Mouse (Mus musculus): ENCODE results near the gene Ms4a18. TPM values are rescaled to one million over a fixed set of nuclear protein-coding genes. Genes with fewer than 3 reads are reported as not detected.
A peak's percentile ranks its signal among the peaks of the same experiment; 100 is the strongest.
"Not testable (repeated sequence)": the region's sequence is repeated elsewhere in the genome, so short reads cannot be mapped to it uniquely, and the experiment has no call there.

Ms4a18 gene
- not detected for total RNA-seq (2021)

DNA sequence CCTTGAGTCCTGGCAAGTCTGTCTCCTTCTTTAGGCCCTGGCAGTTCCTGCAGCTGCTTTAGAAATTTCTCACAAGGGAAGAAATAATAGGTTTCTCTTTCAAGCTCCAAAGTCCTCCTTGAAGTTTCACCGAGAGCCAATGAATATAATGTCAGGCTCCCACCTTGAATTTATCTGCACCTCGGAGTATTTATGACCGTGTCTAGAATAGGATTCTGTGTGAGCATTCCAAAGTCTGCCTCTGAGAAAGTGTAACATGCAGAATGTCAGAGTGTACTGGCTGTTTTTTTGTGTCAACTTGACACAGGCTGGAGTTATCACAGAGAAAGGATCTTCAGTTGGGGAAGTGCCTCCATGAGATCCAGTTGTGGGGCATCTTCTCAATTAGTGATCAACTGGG, at the start of gene Ms4a18:
Gene Ms4a18, minus strand, starts transcription at position 141 of the 400 bp plus-strand sequence.
- no peak for DNase-seq

GRCm38 (mm10) chr19:11065202-11065875, 47.5 kb upstream of the Ms4a18 start:
- DNase-seq: no peak

GRCm38 (mm10) chr19:11060900-11061299, 43.1 kb upstream of the Ms4a18 start:
- DNase-seq: no peak

DNA sequence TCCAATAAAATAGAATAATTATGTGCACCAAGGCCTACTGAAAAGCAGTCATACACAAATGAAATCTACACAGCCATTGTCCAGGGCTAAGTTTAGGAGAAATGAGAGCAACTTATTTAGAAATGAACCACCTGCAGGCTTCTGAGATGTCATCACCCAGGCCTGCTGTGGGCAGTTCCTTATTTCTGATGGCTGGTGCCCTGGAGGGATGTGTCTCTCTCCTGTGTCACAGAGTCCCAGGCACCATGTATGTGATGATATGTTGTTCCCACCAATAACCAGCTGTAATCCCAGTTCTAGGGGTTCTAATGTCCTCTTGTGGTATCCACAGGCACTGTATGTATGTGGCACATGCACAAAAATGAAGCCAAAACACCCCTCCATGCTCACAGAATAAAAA, 42.1 kb upstream of the Ms4a18 start:
- DNase-seq: no peak

DNA sequence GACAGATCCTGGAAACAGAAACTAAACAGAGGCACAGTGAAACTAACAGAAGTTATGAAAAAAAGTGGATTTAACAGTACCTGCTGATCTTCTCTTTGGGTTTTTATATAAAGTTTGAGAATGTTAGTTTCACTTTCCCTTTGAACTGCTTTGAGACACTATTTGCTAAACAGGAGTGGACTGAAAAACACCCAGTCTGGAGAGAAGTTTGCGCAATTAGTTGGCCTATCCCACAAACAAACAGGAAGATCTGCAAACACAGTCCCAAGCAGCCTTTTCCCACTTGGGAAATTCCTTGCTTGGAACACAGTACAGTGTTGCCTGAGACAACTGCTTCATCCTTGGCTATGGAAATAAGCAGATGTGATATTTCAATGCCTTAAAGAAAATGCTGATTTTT, 37.9 kb upstream of the Ms4a18 start:
- DNase-seq: not testable (repeated sequence)

DNA sequence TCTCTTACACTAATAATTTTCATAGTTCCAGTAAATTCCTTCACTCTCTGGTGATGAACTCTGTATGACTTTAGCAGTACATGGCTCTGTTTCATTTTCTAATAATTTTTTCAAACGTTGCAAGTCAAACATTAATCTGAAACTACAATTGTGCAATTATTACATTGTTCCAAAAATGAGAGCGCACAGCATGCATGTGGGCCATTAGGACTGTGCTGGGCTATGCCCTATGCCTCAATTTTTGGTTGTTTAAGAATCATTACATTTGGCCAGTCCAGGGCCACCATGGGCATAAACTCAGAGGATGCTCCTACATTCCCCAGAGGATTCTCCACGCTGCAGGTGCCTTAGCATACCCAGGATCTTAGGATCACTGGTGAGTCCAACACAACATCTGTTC, 35.4 kb upstream of the Ms4a18 start:
- no peak for DNase-seq

DNA sequence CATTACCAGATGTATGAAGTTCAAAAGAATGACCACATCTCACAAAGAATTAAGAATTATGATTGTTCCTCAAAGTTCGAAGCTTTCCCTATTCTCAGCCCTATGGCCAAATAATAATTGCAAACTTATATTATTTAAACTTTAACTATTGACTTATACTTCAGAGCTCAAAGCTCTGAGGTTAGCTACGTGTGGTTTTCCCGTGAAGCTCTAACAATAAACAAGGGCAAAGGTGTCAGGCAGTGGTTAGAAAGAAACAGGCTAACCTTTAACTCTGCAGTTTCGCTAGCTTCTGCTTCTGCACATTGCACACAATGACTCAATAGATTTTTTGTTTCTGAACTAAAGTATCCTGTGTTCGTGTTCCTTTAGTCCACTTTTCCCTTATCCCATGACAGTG, 35.0 kb upstream of the Ms4a18 start:
- no peak for DNase-seq

DNA sequence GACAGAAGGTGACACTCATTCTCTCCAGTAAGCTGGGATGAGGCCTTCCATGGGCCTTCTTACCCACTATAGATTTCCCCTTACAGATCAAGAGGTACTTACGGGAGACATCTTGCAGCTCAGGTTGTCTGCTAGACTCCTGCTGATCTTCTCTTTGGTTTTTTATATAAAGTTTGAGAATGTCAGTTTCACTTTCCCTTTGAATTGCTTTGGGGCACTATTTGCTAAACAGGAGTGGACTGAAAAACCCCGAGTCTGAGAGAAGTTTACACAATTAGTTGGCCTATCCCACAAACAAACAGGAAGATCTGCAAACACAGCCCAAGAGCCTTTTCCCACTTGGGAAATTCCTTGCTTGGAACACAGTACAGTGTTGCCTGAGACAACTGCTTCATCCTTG, 32.5 kb upstream of the Ms4a18 start:
- DNase-seq: no peak

DNA sequence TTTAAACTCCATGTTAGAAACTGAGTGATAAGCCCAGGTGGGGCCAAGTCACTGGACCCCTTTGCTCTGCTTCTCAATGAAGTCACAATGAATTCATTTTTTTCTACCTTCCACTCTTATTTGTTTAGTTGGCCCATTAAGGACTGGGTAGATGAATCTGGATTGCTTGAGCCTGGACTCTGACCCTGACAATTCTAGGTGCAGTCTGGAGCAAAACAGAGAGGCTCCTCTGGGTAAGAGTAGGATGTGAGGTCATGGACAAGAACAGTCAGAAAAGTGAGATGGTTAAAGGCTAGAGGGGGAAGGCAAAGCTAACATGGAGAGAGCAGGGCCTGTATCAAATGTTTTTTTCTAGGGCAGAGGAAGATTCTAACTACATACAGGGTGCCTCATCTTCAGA, 31.6 kb upstream of the Ms4a18 start:
- DNase-seq: no peak

- no peak for DNase-seq
Observed at GRCm38 (mm10) chr19:11048503-11048902, 30.7 kb upstream of the Ms4a18 start.

GRCm38 (mm10) chr19:11048009-11048408, 30.2 kb upstream of the Ms4a18 start:
- no peak for DNase-seq

DNA sequence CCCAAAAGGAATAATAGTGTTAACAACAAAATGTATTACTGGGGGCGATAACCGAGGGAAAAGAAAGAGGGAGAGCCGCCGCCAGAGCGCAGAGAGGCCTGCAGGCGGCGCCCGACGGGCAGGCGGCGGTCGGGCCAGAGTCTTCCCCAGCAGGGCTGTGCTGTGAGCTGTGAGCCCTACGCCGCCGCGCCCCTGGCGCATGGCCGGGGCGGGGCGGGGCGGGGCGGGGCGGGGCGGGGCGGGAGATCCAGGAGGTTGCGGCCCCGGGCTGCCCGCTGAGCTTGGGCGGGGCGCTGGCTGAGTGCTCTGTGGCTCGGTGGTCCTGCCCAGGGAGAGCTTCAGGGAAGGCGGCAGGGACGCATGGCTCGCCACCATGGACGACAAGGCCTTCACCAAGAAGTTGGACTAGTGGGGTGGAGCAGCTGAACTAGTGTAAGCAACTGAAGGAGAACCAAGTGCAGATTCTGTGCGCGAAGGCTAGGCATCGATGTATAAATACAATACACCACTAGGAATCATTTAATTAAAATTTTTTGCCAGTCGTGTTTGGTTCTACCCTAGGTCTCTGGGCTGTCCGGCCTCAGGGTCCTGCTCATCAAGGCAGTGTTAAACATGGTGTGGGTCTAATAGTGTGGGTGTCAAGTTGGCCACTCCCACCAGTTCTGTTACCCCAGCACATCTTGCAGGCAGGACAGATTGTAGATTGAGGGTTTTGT, 27.3 kb upstream of the Ms4a18 start:
- peak; percentile 10 to 22 for DNase-seq

DNA sequence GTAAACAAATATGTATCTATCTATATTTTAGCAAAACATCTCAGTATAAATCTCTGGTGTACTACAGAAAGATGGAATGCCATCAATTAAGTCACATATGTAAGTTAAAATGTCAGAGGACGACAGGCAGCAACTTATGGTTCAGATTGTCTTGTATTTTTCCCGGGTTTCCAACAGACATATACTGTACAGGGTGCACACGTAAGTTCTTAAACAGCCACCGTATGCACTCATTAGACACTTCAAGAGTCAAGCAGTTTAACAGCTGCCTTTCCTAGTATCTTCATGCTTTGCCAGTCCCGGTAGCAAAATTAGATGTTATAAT, 26.8 kb upstream of the Ms4a18 start:
- no peak for DNase-seq

GRCm38 (mm10) chr19:11037570-11037969, 19.7 kb upstream of the Ms4a18 start:
- DNase-seq: no peak

GRCm38 (mm10) chr19:11022382-11022781, 4.6 kb upstream of the Ms4a18 start:
- DNase-seq: no peak

GRCm38 (mm10) chr19:11017251-11017650, 580 bp downstream of the Ms4a18 start:
- no peak for DNase-seq

DNA sequence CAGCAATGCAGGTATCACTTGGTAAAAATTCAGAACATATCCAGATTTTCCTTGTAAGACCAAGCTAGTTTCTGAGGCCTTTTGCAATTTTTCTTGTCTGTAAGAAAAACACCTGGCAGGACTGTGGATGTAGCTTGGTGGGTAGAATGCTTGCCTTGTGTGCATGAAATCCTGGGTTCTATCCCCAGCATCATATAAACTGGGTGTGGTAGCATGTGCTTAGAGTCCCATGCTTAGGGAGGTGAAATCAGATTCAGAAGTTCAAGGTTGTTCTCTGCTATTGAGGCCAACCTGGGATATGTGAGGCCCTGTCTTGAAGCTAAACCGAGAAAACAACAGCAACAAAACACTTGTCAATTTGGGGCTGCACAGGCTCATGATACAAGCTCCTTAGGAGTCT, 1.8 kb downstream of the Ms4a18 start:
- DNase-seq: no peak

- DNase-seq: no peak
Observed at GRCm38 (mm10) chr19:11015468-11015867, 2.4 kb downstream of the Ms4a18 start.

GRCm38 (mm10) chr19:10993150-10993549, 24.7 kb downstream of the Ms4a18 start, which contains the start of gene Ms4a15:
TSS of gene Ms4a15 (minus strand) at chr19:10993250.
- no peak for DNase-seq

DNA sequence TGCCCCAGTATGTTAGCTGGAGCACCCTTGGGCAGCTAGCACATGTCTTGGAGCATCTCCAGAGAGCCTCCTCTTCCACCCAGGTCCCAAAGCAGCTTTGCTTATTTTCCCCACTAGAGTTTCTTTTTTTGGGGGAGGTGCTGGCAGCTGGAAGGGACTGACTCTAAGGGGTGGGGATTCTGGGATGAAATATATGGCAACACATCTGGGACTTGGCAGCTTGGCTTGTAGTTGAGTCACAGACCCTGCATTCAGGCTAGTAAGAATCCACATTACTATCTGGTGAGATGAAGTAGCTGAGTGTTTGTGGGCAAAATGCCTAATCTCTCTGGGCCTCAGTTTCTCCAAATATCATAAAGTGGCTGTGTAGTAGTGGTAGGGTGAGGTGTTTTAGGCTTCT, 25.9 kb downstream of the Ms4a18 start:
- no peak for DNase-seq

DNA sequence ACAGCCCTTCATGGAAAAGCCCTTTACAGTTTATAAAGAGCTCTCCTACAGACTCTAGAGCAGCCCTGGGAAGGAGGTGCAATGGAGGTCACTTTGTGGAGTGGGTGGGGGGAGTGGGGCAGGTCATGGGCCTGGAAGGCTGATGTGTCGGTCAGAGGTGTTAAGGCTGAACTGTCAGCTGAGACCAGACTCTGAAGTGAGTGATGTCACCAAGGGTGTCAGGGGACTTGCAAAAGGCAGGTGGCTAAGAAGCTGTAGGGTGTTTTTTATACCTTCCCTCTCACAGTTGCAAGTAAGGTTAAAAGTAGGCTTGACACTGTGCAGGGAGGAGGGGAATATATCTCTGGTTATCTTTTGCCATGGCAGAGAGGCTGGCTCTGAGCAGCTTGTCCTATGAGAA, 27.1 kb downstream of the Ms4a18 start:
- DNase-seq: no peak

DNA sequence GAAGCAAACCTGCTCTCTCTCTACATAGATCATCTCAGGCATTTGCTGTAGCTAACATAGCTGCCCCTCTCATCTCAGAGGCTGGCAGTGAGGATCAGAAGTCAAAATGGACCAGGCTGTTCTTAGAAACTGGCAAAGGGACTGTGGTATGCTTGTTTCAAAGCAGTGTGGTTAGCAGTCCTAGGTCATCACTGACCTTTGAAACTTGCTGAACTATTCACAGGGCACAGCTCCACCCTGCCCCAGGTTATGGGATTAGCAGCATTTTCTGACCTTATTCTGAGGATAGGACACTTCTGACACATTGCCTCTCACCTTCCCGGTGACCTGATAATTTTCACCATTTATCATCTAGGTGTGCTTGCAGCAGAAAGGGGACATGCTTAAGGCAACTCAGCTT, 29.3 kb downstream of the Ms4a18 start:
- DNase-seq: no peak

GRCm38 (mm10) chr19:10985889-10986288, 31.9 kb downstream of the Ms4a18 start:
- DNase-seq: no peak

DNA sequence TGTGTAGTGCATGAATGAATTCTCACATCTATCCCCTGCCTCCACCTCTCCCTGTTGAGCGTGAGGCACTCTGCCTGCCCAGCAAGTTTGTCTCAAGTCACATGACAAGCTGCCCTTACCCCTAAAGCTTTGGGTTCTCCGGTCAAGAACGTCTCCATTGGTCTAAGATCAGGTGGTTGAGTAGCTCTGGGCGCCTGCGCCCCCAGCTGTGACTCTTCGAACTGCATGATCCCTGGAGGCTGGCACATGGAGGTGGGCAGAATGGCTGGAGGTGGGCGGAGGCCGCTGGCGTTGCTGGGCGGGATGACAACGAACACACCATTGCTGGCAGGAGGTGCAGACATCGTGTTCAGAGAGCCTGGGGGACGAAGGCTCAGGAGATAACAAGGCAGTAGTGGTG, 33.3 kb downstream of the Ms4a18 start:
- no peak for DNase-seq

- DNase-seq: no peak
Observed at GRCm38 (mm10) chr19:10983146-10983545, 34.7 kb downstream of the Ms4a18 start.
